Mouse (Mus musculus) limb, embryonic 11.5 days (tissue): ENCODE results near the gene Ints14. TPM values are rescaled to one million over a fixed set of nuclear protein-coding genes. Genes with fewer than 3 reads are reported as not detected.
A peak's percentile ranks its signal among the peaks of the same experiment; 100 is the strongest.
"Not testable (repeated sequence)": the region's sequence is repeated elsewhere in the genome, so short reads cannot be mapped to it uniquely, and the experiment has no call there.

Experiments
- ATAC-seq: fragments of 200-750 bp; cut with Nextera tagmentation; 2 replicates; pipeline ENCODE4 v1.8.0; 2017; ENCODE audit warnings: low read depth; ENCODE audit not compliant: insufficient number of reproducible peaks, low FRiP score, low TSS enrichment
- DNase-seq: peaks from one replicate; pipeline ENCODE4 v3.0.0-alpha.2; 2015; ENCODE audit warnings: low spot score
- H3K27ac ChIP-seq: fragments of 300-500 bp; sonication (generic); replicated peaks from 2 replicates; pipeline ENCODE4 v1.5.1; 2014; ENCODE audit warnings: low read depth, mild to moderate bottlenecking, low read length
- H3K27me3 ChIP-seq: fragments of 300-500 bp; sonication (generic); 2 replicates; pipeline ENCODE4 v1.6.1; 2014; ENCODE audit warnings: mild to moderate bottlenecking, low read length, mixed read lengths; ENCODE audit not compliant: control insufficient read depth, insufficient read depth
- H3K36me3 ChIP-seq: fragments of 300-500 bp; sonication (generic); 2 replicates; pipeline ENCODE4 v1.6.1; 2014; ENCODE audit warnings: mild to moderate bottlenecking, low read length, moderate library complexity, mixed read lengths; ENCODE audit not compliant: control insufficient read depth, insufficient read depth
- H3K4me1 ChIP-seq: fragments of 300-500 bp; sonication (generic); 2 replicates; pipeline ENCODE4 v1.6.1; 2014; ENCODE audit warnings: low read length, mixed read lengths; ENCODE audit not compliant: control insufficient read depth, insufficient read depth
- H3K4me2 ChIP-seq: fragments of 300-500 bp; sonication (generic); 2 replicates; pipeline ENCODE4 v1.6.1; 2014; ENCODE audit warnings: low read depth, mild to moderate bottlenecking, moderate library complexity; ENCODE audit not compliant: severe bottlenecking
- H3K4me3 ChIP-seq: fragments of 300-500 bp; sonication (generic); 2 replicates; pipeline ENCODE4 v1.5.1; 2014; ENCODE audit warnings: low read depth, low read length
- H3K9ac ChIP-seq: fragments of 300-500 bp; sonication (generic); 2 replicates; pipeline ENCODE4 v1.6.1; 2014; ENCODE audit warnings: mild to moderate bottlenecking, low read length
- H3K9me3 ChIP-seq: fragments of 300-500 bp; sonication (generic); 2 replicates; pipeline ENCODE4 v1.6.1; 2016; ENCODE audit warnings: low read length; ENCODE audit not compliant: control insufficient read depth
- WGBS: fragments of 180-500 bp; shearing (Covaris S2); extraction: QIAGEN DNeasy Blood & Tissue Kit; methylation state at CpG from one replicate; pipeline ENCODE4 v1.1.7; 2014; 5-methylcytosine and 5-hydroxymethylcytosine counted together
- polyA plus RNA-seq: library from polyadenylated mRNA; unstranded; fragments of >200 nt; fragmentation: Nextera tagmentation; extraction: Ambion mirVana; gene quantifications from 2 replicates; pipeline ENCODE4 v1.2.1, GENCODE M21; 2014

Gene Ints14
- polyA plus RNA-seq, 1 experiment from 2014 or later, result 77.0 TPM

DNA sequence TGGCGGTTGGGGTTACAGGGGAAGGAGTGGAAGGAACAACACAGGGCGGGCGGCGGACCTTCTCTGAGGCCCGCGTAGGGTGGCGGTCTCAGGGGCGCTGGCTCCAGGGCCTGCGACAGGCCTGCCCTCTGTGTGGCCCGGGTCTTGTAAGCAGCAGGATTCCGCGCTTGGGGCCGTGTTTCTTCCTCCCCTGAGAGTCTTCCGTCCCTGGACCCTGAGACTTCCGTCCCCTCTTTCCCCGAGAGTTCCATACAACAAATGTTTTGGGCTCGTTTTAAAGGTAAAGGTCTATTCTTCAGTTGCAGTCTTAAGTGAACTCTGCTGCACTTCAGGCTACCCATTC is 244 bp downstream of the Ints14 start:
- Histone ChIP-seq H3K9me3 (no peaks in the 10 kb centered on the region), H3K4me2 (peak overlapping the region; percentile 69), H3K27ac (peak overlapping the region; percentile 76), H3K36me3 (peaks cover 15% of the 10 kb centered on the region; the same call in 1 of the 2 replicates), H3K4me1 (peaks cover 5% of the 10 kb centered on the region; the same call in 1 of the 2 replicates), H3K9ac (peak overlapping the region; percentile 94), H3K4me3 (peak overlapping the region; percentile 83), H3K27me3 (no peaks in the 10 kb centered on the region)
- peak; percentile 79 for ATAC-seq
- DNase-seq, result no peak
- 3% methylated on average over 17 of the region's 17 CpGs for WGBS

DNA sequence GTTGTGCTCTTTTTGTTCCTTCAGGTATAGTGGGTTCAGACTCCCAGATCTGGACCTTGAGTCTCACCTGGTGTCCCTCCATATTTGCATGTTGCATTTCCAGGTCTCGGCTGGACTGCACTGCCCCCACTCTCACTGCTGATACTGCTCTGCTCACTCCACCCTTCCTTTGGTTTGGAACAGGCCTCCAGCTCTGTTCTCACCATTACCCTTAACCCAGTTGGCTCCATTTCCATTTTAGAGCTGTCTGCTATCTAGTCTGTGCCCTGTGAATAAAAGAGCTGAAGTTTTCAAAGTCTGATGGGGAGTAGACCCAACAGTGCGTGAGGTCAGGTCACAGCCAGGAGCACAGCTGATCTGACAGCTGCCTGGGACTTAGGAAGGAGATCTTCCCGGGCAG is 19.8 kb downstream of the Ints14 start:
- DNase-seq (no peak), ATAC-seq (no peak)
- no peak overlapping the region for H3K9ac ChIP-seq
- H3K27ac ChIP-seq, result no peak overlapping the region
- no peak overlapping the region for H3K4me2 ChIP-seq
- H3K36me3 ChIP-seq, result peaks cover 31% of the 10 kb centered on the region
- no peak overlapping the region for H3K4me3 ChIP-seq
- no peaks in the 10 kb centered on the region for H3K9me3 ChIP-seq
- 86% methylated on average over 3 of the region's 3 CpGs for WGBS
- H3K4me1 ChIP-seq, result no peaks in the 10 kb centered on the region
- no peaks in the 10 kb centered on the region for H3K27me3 ChIP-seq

DNA sequence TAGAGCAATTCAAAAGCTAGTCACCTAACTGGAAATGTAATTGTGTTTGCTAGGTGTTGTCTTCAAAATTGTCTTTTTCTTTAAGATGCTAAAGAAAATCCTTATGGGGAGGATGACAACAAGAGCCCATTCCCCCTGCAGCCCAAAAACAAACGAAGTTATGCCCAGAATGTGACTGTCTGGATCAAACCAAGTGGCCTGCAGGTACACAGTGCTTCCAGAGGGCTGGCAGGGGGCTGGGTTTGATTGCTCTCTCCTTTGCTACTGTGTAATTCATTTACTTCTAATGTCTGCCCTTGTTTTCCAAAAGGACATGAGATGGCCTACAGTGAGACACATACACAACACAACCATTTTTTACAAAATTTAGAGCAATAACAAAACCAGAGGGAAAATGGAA is 21.2 kb downstream of the Ints14 start:
- H3K4me3 ChIP-seq, result no peak overlapping the region
- peaks cover 36% of the 10 kb centered on the region for H3K36me3 ChIP-seq
- ATAC-seq, result no peak
- no peak overlapping the region for H3K9ac ChIP-seq
- no peaks in the 10 kb centered on the region for H3K4me1 ChIP-seq
- no peak overlapping the region for H3K27ac ChIP-seq
- 87% methylated on average over 1 of the region's 1 CpGs for WGBS
- H3K4me2 ChIP-seq, result no peak overlapping the region
- H3K9me3 ChIP-seq, result no peaks in the 10 kb centered on the region
- no peak for DNase-seq
- H3K27me3 ChIP-seq, result no peaks in the 10 kb centered on the region

DNA sequence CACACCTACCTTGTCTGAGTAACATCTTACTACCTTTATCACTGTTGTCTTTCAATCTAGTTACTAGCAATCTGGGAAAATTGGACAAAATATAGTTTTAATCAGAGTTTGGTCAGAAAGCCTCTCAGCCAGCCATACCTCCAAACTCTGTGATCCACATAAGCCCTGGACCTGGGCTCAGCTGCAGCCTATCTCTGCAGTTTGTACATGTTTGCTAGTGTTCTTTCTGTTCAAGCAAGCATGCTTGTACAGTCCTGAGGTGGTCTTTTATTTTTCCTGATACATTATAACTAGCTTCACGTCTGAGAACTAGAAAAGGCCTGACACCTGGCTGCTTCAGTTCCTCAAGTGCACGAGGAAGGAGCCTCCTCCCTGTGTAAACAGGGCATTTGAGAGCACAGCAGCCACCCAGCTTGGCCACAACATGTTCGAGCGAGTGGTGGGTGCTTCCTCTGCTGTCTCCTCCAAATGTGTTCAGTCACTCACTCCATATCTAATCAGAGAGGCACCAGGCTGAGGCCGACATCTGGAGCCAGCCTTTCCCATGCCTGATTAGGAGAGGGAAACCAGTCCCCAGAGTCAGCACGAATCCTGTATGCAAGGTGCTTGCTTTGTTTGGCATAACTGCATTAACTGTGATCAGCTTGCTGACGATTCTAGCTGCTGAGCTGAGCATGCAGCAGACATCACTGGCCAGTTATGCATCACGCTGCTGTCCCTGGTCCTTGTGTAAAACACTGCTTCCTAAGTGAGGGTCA is 24.5 kb downstream of the Ints14 start:
- Histone ChIP-seq H3K9ac (no peak overlapping the region), H3K27me3 (no peaks in the 10 kb centered on the region), H3K27ac (no peak overlapping the region), H3K9me3 (no peaks in the 10 kb centered on the region), H3K4me2 (no peak overlapping the region), H3K4me3 (no peak overlapping the region), H3K4me1 (no peaks in the 10 kb centered on the region), H3K36me3 (peaks cover 32% of the 10 kb centered on the region)
- no peak for ATAC-seq
- WGBS, result 81% methylated on average over 8 of the region's 8 CpGs
- DNase-seq, result no peak

DNA sequence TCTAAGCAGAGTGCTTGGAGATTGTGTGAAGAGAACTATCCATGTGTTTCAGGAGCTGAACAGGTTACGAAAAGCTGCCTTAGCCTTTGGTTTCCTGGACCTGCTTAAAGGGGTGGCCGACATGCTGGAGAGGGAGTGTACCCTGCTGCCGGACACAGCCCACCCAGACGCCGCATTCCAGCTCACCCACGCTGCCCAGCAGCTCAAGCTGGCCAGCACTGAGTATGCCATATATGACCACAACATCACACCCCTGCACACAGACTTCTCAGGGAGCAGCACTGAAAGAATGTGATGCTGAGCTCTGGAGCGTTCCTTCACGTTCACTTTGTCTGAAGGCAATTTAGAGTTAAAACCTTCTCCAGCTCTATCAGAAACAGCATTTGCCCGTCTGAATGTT is 25.1 kb downstream of the Ints14 start:
- 90% methylated on average over 9 of the region's 9 CpGs for WGBS
- no peaks in the 10 kb centered on the region for H3K9me3 ChIP-seq
- no peaks in the 10 kb centered on the region for H3K4me1 ChIP-seq
- H3K4me3 ChIP-seq, result no peak overlapping the region
- peaks cover 30% of the 10 kb centered on the region for H3K36me3 ChIP-seq
- H3K27ac ChIP-seq, result 0 out of 2 replicates have a peak overlapping the region, but pooled peaks have one; percentile 36
- no peak for DNase-seq
- H3K4me2 ChIP-seq, result no peak overlapping the region
- no peaks in the 10 kb centered on the region for H3K27me3 ChIP-seq
- no peak overlapping the region for H3K9ac ChIP-seq
- no peak for ATAC-seq

DNA sequence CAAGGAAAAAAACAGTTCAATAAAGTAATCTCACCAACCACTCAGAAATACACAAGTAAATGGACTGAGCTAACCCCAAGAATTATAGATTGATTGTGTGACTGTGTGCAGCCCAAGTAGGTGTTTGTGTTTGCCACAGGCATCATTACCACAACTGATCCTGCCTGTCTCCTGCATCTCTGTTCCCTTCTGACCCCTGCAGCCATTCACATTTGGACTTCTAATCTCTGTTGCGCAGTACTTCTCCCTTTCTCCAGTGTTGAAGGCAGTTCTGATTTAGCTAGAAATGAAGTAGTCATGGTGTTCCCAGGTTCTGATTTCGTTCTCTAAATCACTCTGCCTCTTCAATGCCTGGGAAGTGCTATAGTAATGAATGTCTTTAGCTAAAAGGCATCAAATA is 26.9 kb downstream of the Ints14 start:
- Histone ChIP-seq H3K4me2 (no peak overlapping the region), H3K9me3 (no peaks in the 10 kb centered on the region), H3K9ac (no peak overlapping the region), H3K36me3 (peaks cover 24% of the 10 kb centered on the region), H3K27ac (no peak overlapping the region), H3K27me3 (no peaks in the 10 kb centered on the region), H3K4me3 (no peak overlapping the region), H3K4me1 (no peaks in the 10 kb centered on the region)
- DNase-seq (no peak), ATAC-seq (no peak)
- 92% methylated on average over 2 of the region's 2 CpGs for WGBS

DNA sequence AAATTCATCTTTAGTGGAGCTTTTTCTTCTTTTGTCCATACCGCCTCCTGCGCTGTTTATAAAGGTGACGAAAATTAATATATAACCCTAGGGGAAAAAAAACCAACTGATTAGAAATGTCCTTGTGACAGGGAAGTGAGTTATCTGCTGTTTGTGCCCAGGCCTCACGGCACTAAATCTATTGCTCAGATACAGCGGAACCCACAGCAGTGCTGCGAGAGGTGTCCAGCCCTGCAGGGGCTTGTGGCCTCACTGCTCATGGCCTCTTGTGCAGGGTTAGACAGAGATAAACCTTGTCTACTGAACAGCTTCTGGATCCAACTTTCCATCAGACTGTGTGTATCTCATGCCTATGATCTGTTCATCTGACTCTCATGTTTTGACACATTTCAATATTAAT is 27.7 kb downstream of the Ints14 start:
- Histone ChIP-seq H3K9ac (no peak overlapping the region), H3K27me3 (no peaks in the 10 kb centered on the region), H3K36me3 (peaks cover 26% of the 10 kb centered on the region), H3K9me3 (no peaks in the 10 kb centered on the region), H3K4me1 (no peaks in the 10 kb centered on the region), H3K27ac (no peak overlapping the region), H3K4me3 (no peak overlapping the region), H3K4me2 (no peak overlapping the region)
- ATAC-seq (no peak), DNase-seq (no peak)
- 92% methylated on average over 6 of the region's 6 CpGs for WGBS

DNA sequence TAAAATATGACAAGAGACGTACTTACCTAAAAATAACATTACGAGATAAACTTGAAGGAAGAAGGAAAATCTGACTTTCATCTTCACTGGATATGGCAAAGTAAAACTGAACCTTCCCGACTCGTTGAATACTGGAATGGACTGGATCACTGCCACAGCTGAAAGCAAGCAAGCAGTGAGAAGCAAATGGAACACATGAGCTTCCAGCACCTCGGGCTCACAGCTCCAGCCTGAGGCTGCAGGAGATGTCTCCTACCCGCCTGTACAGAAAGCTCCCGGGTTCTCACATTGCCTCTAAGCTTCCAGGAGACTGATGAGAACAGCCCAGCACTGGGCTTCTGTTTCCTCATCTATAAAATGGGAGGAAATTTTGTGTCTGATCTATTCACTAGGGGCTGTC is 29.6 kb downstream of the Ints14 start:
- no peaks in the 10 kb centered on the region for H3K9me3 ChIP-seq
- peaks cover 22% of the 10 kb centered on the region for H3K36me3 ChIP-seq
- H3K4me1 ChIP-seq, result no peaks in the 10 kb centered on the region
- H3K4me3 ChIP-seq, result no peak overlapping the region
- ATAC-seq (no peak), DNase-seq (no peak)
- no peak overlapping the region for H3K4me2 ChIP-seq
- WGBS, result 86% methylated on average over 7 of the region's 7 CpGs
- H3K27me3 ChIP-seq, result no peaks in the 10 kb centered on the region
- no peak overlapping the region for H3K27ac ChIP-seq
- H3K9ac ChIP-seq, result no peak overlapping the region

DNA sequence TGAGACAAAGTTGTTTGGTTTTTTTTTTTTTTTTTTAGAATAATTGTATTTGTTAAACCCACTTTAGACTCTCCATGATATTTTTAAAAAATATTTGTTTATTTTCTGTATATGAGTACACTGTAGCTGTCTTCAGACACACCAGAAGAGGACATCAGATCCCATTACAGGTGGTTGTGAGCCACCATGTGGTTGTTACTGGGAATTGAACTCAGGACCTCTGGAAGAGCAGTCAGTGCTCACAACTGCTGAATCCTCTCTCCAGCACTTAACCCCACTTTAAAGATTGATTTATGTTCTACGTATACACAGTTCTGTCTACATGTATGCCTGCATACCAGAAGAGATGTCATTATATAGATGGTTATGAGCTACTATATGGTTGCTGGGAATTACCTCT is 34.8 kb downstream of the Ints14 start:
- 86% methylated on average over 1 of the region's 1 CpGs for WGBS
- not testable (repeated sequence) for H3K9ac ChIP-seq, H3K4me1 ChIP-seq, ATAC-seq, H3K4me2 ChIP-seq, H3K36me3 ChIP-seq, DNase-seq, H3K27me3 ChIP-seq, H3K4me3 ChIP-seq, H3K9me3 ChIP-seq, H3K27ac ChIP-seq
